Mouse (Mus musculus) E14TG2a.4 (cell line): ENCODE measurements at regions not wholly inside any gene's neighbourhood (a gene's known extent, or its start where the extent isn't known, plus 50 kb on each side); places are given as distances from the start of the nearest gene placed in this dataset.

ENCODE experiments used
- CTCF ChIP-seq: conservative IDR thresholded peaks from 2 replicates; pipeline ENCODE4 v1.5.1; 2014; ENCODE audit warnings: low read length
- NANOG ChIP-seq: IDR thresholded peaks from 2 replicates; pipeline ENCODE4 v1.6.1; 2014; ENCODE audit warnings: borderline replicate concordance, low read length, mixed read lengths
- POU5F1 ChIP-seq: IDR thresholded peaks from 2 replicates; pipeline ENCODE4 v1.6.1; 2014; ENCODE audit warnings: low read length, borderline replicate concordance

- no peak for TF ChIP-seq CTCF
- no peak for TF ChIP-seq POU5F1
- TF ChIP-seq NANOG: no peak
Observed at GRCm38 (mm10) chr9:4061037-4061436, 248.2 kb downstream of the Aasdhppt start.
